Mouse (Mus musculus) heart, postnatal 0 days (tissue): ENCODE measurements around the gene Cdk17. TPM values are rescaled to one million over a fixed set of nuclear protein-coding genes. Genes with fewer than 3 reads are reported as not detected.

Experiments
- ATAC-seq: fragments of 200-750 bp; cut with Nextera tagmentation; 2 replicates; pipeline ENCODE4 v1.8.0; 2017; ENCODE audit warnings: low read depth, moderate number of reproducible peaks, moderate library complexity; ENCODE audit not compliant: insufficient read depth
- DNase-seq: peaks from one replicate; pipeline ENCODE4 v3.0.0-alpha.2; 2016; ENCODE audit warnings: low spot score
- H3K27ac ChIP-seq: fragments of 300-500 bp; sonication (generic); 2 replicates; pipeline ENCODE4 v1.5.1; 2014; ENCODE audit warnings: low read depth, mild to moderate bottlenecking
- H3K27me3 ChIP-seq: fragments of 300-500 bp; sonication (generic); 2 replicates; pipeline ENCODE4 v1.6.1; 2014; ENCODE audit warnings: low read length, mixed read lengths; ENCODE audit not compliant: control insufficient read depth, insufficient read depth
- H3K36me3 ChIP-seq: fragments of 300-500 bp; sonication (generic); replicated peaks from 2 replicates; pipeline ENCODE4 v1.6.1; 2014; ENCODE audit warnings: low read length, mixed read lengths; ENCODE audit not compliant: control insufficient read depth, insufficient read depth
- H3K4me1 ChIP-seq: fragments of 300-500 bp; sonication (generic); 2 replicates; pipeline ENCODE4 v1.6.1; 2014; ENCODE audit warnings: antibody characterized with exemption; ENCODE audit not compliant: control insufficient read depth, insufficient read depth
- H3K4me2 ChIP-seq: fragments of 300-500 bp; sonication (generic); 2 replicates; pipeline ENCODE4 v1.6.1; 2014; ENCODE audit warnings: low read depth, mild to moderate bottlenecking, low read length, moderate library complexity
- H3K4me3 ChIP-seq: fragments of 300-500 bp; sonication (generic); 2 replicates; pipeline ENCODE4 v1.5.1; 2014; ENCODE audit warnings: low read depth, low read length
- H3K9ac ChIP-seq: fragments of 300-500 bp; sonication (generic); replicated peaks from 2 replicates; pipeline ENCODE4 v1.6.1; 2014; ENCODE audit warnings: low read depth, low read length, mixed read lengths
- H3K9me3 ChIP-seq: fragments of 300-500 bp; sonication (generic); replicated peaks from 2 replicates; pipeline ENCODE4 v1.6.1; 2016; ENCODE audit warnings: low read length; ENCODE audit not compliant: control insufficient read depth
- CTCF ChIP-seq: IDR thresholded peaks from 2 replicates; pipeline ENCODE4 v1.5.1; 2016; ENCODE audit warnings: antibody characterized with exemption, control low read depth, low read depth
- EP300 ChIP-seq: IDR thresholded peaks from 2 replicates; pipeline ENCODE4 v1.6.1; 2016; ENCODE audit warnings: antibody characterized with exemption, low read depth
- WGBS: fragments of 180-500 bp; shearing (Covaris S2); extraction: QIAGEN DNeasy Blood & Tissue Kit; methylation state at CpG from one replicate; pipeline ENCODE4 v1.1.7; 2014; 5-methylcytosine and 5-hydroxymethylcytosine counted together
- polyA plus RNA-seq: library from polyadenylated mRNA; unstranded; fragments of >200 nt; fragmentation: Nextera tagmentation; extraction: Ambion mirVana; gene quantifications from 2 replicates; pipeline ENCODE4 v1.2.1, GENCODE M21; 2015
- total RNA-seq: library from RNA; depleted of rRNA; stranded (reverse); fragments of >200 nt; gene quantifications from 2 replicates; pipeline ENCODE4 v1.2.3, GENCODE M21; 2014; ENCODE audit warnings: low replicate concordance

Gene Cdk17
- total and polyA plus RNA-seq, 2 experiments from 2014 or later: 12.3 to 40.2 TPM

DNA sequence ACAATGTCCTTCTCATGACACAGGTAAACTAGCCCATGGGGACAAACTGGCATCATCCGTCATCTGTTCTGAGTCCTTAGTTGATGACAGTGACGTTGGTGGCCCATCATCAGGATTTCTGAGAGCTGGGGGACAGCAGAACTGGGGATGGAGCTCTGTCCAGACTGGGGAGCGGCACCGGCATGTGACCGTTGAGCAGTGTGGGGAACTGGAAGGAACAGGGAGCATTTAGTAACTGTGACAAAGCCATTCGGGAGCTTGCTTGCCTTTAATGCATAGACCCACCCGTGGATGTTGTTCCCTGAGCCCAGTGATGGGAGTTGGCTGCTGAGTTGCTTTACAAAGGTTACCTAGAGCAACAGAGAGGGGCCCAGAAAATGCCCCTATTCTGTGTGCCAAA is 89.2 kb downstream of the Cdk17 start:
- H3K4me1 ChIP-seq: peaks cover 25% of the 10 kb centered on the region
- H3K4me2 ChIP-seq: no peak overlapping the region
- TF ChIP-seq EP300: no peak
- TF ChIP-seq CTCF: no peak
- H3K36me3 ChIP-seq: peaks cover 22% of the 10 kb centered on the region
- H3K27me3 ChIP-seq: no peaks in the 10 kb centered on the region
- no peak overlapping the region for H3K4me3 ChIP-seq
- H3K9me3 ChIP-seq: no peaks in the 10 kb centered on the region
- WGBS: 75% methylated on average over 7 of the region's 7 CpGs
- H3K27ac ChIP-seq: peak overlapping the region; percentile 83
- DNase-seq (no peak), ATAC-seq (no peak)
- H3K9ac ChIP-seq: peak overlapping the region; percentile 26; the same call in 1 of the 2 replicates

DNA sequence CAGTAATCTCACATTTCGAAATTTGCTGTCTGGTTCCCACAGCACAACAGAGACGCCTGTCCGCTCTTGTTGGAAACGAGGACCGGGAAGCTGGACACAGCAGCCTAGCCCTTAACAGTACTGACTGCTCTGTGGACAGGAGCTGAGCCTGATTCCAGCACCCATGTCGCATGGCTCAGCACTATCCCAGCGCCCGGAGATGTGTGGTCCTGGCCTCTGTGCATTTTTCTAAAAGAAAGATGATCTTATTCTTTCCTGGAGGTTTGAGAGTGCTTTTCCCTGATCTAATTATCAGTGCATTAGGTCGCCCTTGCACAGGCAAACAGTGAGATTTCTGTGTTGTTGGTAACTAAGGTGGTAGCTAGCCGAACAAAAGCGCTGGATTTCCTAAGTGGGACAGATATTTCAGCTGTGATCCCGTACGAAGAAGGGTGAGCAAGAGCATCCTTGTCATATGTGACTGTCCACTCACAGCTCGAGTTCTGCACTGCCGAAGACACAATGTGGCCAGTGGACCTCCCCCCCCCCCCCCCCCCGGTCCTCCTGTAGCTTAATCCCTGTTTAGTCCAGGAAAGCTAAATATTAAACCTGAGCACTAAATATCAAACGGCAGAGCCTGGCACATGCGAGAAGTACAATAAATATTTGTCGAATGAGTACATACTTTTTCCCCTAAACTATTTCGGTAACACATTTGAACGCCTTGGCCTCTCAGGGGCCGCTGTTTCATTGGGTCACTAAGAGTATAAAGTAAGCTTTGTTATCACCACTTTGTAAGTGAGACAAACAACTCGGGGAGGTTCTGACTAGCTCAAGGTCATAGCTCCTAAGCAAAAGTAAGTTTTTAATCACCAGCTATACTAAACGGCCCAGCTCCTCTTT is 90.0 kb downstream of the Cdk17 start:
- Histone ChIP-seq H3K4me3 (no peak overlapping the region), H3K27me3 (no peaks in the 10 kb centered on the region), H3K9ac (peak overlapping the region; percentile 26; the same call in 1 of the 2 replicates), H3K36me3 (peaks cover 22% of the 10 kb centered on the region), H3K4me2 (peak overlapping the region; percentile 16), H3K4me1 (peaks cover 25% of the 10 kb centered on the region), H3K27ac (peak overlapping the region; percentile 83), H3K9me3 (no peaks in the 10 kb centered on the region)
- WGBS: 38% methylated on average over 24 of the region's 24 CpGs
- TF ChIP-seq CTCF: no peak
- no peak for TF ChIP-seq EP300
- ATAC-seq (peak; percentile 60; the same call in 1 of the 2 replicates), DNase-seq (peak; percentile 74)

DNA sequence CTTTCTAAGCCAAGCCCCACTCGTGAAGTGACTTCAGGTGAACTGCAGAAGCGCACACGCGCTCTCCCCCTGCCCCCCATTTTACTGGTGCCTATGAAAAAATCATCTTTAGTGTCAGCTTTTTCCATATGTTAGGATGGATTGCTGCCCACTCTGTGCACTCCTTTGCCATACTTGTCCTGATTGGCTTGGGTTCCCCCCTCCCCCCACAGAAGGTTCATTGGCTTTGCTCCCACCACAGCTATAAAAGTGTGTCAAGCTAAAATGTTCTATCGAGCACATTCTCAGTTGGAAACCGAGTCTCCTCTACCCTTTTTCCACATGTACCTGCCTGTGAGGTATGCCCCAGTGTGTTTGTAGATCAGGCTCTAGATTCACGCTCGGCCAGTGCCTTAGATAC is 90.8 kb downstream of the Cdk17 start:
- DNase-seq (no peak), ATAC-seq (no peak)
- TF ChIP-seq CTCF: no peak
- no peak for TF ChIP-seq EP300
- WGBS: 72% methylated on average over 8 of the region's 8 CpGs
- H3K36me3 ChIP-seq: peaks cover 23% of the 10 kb centered on the region
- H3K4me2 ChIP-seq: peak overlapping the region; percentile 16; the same call in 1 of the 2 replicates
- H3K9ac ChIP-seq: no peak overlapping the region
- H3K9me3 ChIP-seq: no peaks in the 10 kb centered on the region
- no peaks in the 10 kb centered on the region for H3K27me3 ChIP-seq
- H3K4me1 ChIP-seq: peaks cover 25% of the 10 kb centered on the region
- H3K27ac ChIP-seq: peak overlapping the region; percentile 83
- H3K4me3 ChIP-seq: no peak overlapping the region

DNA sequence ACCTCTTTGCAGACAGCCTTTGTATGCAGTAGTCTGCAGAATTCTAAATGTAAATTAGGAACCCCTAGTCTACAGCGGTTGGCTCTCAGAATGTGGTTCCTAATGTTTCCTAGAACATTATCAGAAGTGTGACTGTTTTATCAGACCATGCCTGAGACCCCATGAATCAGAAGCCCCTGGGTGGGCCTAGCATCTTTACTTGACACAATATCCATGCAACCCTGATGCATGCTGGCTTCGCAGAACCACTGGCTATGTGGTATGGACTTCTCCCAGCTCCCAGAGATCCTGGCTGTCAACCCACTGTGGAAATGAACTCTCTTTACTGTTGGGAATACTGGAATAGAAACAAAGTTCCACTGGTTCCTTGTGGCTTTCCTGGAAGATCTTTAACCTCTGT is 92.0 kb downstream of the Cdk17 start:
- TF ChIP-seq EP300 (no peak), CTCF (no peak)
- DNase-seq (no peak), ATAC-seq (no peak)
- Histone ChIP-seq H3K36me3 (peaks cover 29% of the 10 kb centered on the region), H3K9me3 (no peaks in the 10 kb centered on the region), H3K9ac (no peak overlapping the region), H3K4me3 (no peak overlapping the region), H3K4me1 (peaks cover 25% of the 10 kb centered on the region), H3K27me3 (no peaks in the 10 kb centered on the region), H3K27ac (no peak overlapping the region), H3K4me2 (no peak overlapping the region)
- 93% methylated on average over 2 of the region's 2 CpGs for WGBS

DNA sequence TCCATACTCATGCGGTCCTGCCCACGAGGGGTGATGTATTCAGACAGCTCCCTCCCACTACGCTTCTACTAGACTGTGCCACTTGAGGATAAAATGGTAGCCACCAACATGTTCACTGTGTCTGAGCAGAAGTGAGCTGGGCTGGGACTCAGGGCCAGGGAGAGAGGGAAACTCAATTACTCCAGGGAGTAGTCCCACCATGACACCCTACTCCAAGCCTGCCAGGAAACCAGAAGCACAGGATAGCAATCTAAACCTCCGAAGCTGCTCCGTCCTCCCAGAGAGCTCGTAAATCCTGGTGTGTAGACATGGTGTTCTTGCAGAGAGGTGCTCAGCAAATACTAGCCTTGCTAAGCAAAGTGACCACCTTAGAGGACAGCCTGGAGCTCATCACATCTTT is 92.5 kb downstream of the Cdk17 start:
- no peak for DNase-seq
- Histone ChIP-seq H3K9me3 (no peaks in the 10 kb centered on the region), H3K4me3 (no peak overlapping the region), H3K4me1 (peaks cover 20% of the 10 kb centered on the region), H3K27me3 (no peaks in the 10 kb centered on the region), H3K36me3 (peaks cover 29% of the 10 kb centered on the region), H3K4me2 (no peak overlapping the region), H3K9ac (no peak overlapping the region), H3K27ac (no peak overlapping the region)
- ATAC-seq: no peak
- TF ChIP-seq CTCF (no peak), EP300 (no peak)
- WGBS: 90% methylated on average over 6 of the region's 6 CpGs
